Mouse (Mus musculus): ENCODE measurements around the gene Tle4. TPM values are rescaled to one million over a fixed set of nuclear protein-coding genes. Genes with fewer than 3 reads are reported as not detected.
A peak's percentile ranks its signal among the peaks of the same experiment; 100 is the strongest.

The Tle4 gene
- total and polyA plus RNA-seq, 3 experiments: 5.8 to 10.3 (median 8.5) TPM

- no peaks in the 10 kb centered on the region for H3K36me3 ChIP-seq (ENCODE audit: control insufficient read depth, insufficient read depth, low read length)
- H3K4me3 ChIP-seq: no peak overlapping the region
- H3K4me1 ChIP-seq (ENCODE audit: control insufficient read depth, insufficient read depth, low read length): no peaks in the 10 kb centered on the region
- intact Hi-C loops (cut with DNase I): no loop called here
- TF ChIP-seq CTCF (IDR thresholded peaks at IDR 0.05): no peak
- no peak for TF ChIP-seq EP300 (IDR thresholded peaks at IDR 0.05; ENCODE audit: insufficient read depth, low read depth, low read length)
- no peak for TF ChIP-seq POLR2A (IDR thresholded peaks at IDR 0.05; ENCODE audit: insufficient read depth, low read depth, low read length)
- WGBS: 66% methylated on average over 5 of the region's 5 CpGs
- H3K27me3 ChIP-seq (ENCODE audit: control insufficient read depth, insufficient read depth, low read length): no peaks in the 10 kb centered on the region
- H3K79me2 ChIP-seq (replicated peaks; ENCODE audit: control insufficient read depth, insufficient read depth, low read length): no peaks in the 10 kb centered on the region
- H3K9ac ChIP-seq (ENCODE audit: low read depth, low read length): no peak overlapping the region
- peak in 1 of 2 experiments; percentile 5 for DNase-seq
- no peak overlapping the region for H3K27ac ChIP-seq
These were observed 181.0 kb downstream of the Tle4 start for GRCm38 (mm10) chr19:14416845-14417244.

GRCm38 (mm10) chr19:14415996-14416395, 181.9 kb downstream of the Tle4 start:
- Histone ChIP-seq H3K36me3 (ENCODE audit: control insufficient read depth, insufficient read depth, low read length) (no peaks in the 10 kb centered on the region), H3K27ac (no peak overlapping the region), H3K4me1 (ENCODE audit: control insufficient read depth, insufficient read depth, low read length) (no peaks in the 10 kb centered on the region), H3K9ac (ENCODE audit: low read depth, low read length) (no peak overlapping the region), H3K27me3 (ENCODE audit: control insufficient read depth, insufficient read depth, low read length) (no peaks in the 10 kb centered on the region), H3K79me2 (replicated peaks; ENCODE audit: control insufficient read depth, insufficient read depth, low read length) (no peaks in the 10 kb centered on the region), H3K4me3 (no peak overlapping the region)
- TF ChIP-seq CTCF (IDR thresholded peaks at IDR 0.05) (no peak), POLR2A (IDR thresholded peaks at IDR 0.05; ENCODE audit: insufficient read depth, low read depth, low read length) (no peak), EP300 (IDR thresholded peaks at IDR 0.05; ENCODE audit: insufficient read depth, low read depth, low read length) (no peak)
- no peak for DNase-seq
- intact Hi-C loops (cut with DNase I): no loop called here
- 66% methylated on average over 6 of the region's 6 CpGs for WGBS

DNA sequence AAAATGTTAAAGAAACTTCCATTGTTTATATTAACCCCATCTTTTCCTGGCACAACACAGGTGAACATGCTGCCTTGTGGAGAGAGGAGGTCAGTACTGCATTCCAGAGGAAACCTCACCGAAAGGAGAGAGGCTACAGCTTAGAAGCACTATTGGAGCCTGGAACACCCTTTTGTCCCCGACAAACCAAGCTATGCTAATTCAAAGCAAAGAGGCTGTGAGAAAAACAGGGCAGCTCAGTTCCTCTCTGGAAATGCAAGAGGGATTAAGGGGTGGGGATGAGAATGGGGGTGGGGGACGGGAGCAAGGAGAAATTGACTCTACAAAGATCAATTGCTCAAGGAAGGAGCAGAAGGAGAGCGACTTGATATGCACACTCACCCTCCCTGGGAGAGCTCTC, 182.9 kb downstream of the Tle4 start:
- Histone ChIP-seq H3K4me3 (no peak overlapping the region), H3K4me1 (ENCODE audit: control insufficient read depth, insufficient read depth, low read length) (no peaks in the 10 kb centered on the region), H3K27ac (no peak overlapping the region), H3K27me3 (ENCODE audit: control insufficient read depth, insufficient read depth, low read length) (no peaks in the 10 kb centered on the region), H3K36me3 (ENCODE audit: control insufficient read depth, insufficient read depth, low read length) (no peaks in the 10 kb centered on the region), H3K79me2 (replicated peaks; ENCODE audit: control insufficient read depth, insufficient read depth, low read length) (no peaks in the 10 kb centered on the region), H3K9ac (ENCODE audit: low read depth, low read length) (no peak overlapping the region)
- intact Hi-C loops (cut with DNase I): no loop called here
- WGBS: 24% methylated on average over 4 of the region's 4 CpGs
- DNase-seq: no peak
- TF ChIP-seq CTCF (IDR thresholded peaks at IDR 0.05): no peak
- no peak for TF ChIP-seq POLR2A (IDR thresholded peaks at IDR 0.05; ENCODE audit: insufficient read depth, low read depth, low read length)
- no peak for TF ChIP-seq EP300 (IDR thresholded peaks at IDR 0.05; ENCODE audit: insufficient read depth, low read depth, low read length)

- Histone ChIP-seq H3K9ac (ENCODE audit: low read depth, low read length) (no peak overlapping the region), H3K36me3 (ENCODE audit: control insufficient read depth, insufficient read depth, low read length) (no peaks in the 10 kb centered on the region), H3K79me2 (replicated peaks; ENCODE audit: control insufficient read depth, insufficient read depth, low read length) (no peaks in the 10 kb centered on the region), H3K27me3 (ENCODE audit: control insufficient read depth, insufficient read depth, low read length) (no peaks in the 10 kb centered on the region), H3K27ac (no peak overlapping the region), H3K4me1 (ENCODE audit: control insufficient read depth, insufficient read depth, low read length) (no peaks in the 10 kb centered on the region), H3K4me3 (no peak overlapping the region)
- 19% methylated on average over 10 of the region's 10 CpGs for WGBS
- no peak for DNase-seq
- intact Hi-C loops (cut with DNase I): no loop called here
- TF ChIP-seq CTCF (IDR thresholded peaks at IDR 0.05) (no peak), POLR2A (IDR thresholded peaks at IDR 0.05; ENCODE audit: insufficient read depth, low read depth, low read length) (no peak), EP300 (IDR thresholded peaks at IDR 0.05; ENCODE audit: insufficient read depth, low read depth, low read length) (no peak)
These were observed 191.2 kb downstream of the Tle4 start for GRCm38 (mm10) chr19:14406603-14407002.

All from heart, adult 2 months (tissue).